Mouse (Mus musculus) lung, embryonic 15.5 days (tissue): ENCODE measurements around the gene Zfp950. TPM values are rescaled to one million over a fixed set of nuclear protein-coding genes. Genes with fewer than 3 reads are reported as not detected.
A peak's percentile ranks its signal among the peaks of the same experiment; 100 is the strongest.

Experiments
- ATAC-seq: fragments of 200-750 bp; cut with Nextera tagmentation; 2 replicates; pipeline ENCODE4 v1.8.0; 2017; ENCODE audit warnings: moderate number of reproducible peaks, borderline replicate concordance; ENCODE audit not compliant: low FRiP score, low TSS enrichment; ENCODE audit errors: extremely low read depth
- H3K27ac ChIP-seq: fragments of 300-500 bp; sonication (generic); 2 replicates; pipeline ENCODE4 v1.5.1; 2015; ENCODE audit warnings: moderate library complexity, mild to moderate bottlenecking, inconsistent platforms
- H3K27me3 ChIP-seq: fragments of 300-500 bp; sonication (generic); 2 replicates; pipeline ENCODE4 v1.6.1; 2015; ENCODE audit warnings: inconsistent platforms
- H3K36me3 ChIP-seq: fragments of 300-500 bp; sonication (generic); 2 replicates; pipeline ENCODE4 v1.6.1; 2015; ENCODE audit warnings: inconsistent platforms
- H3K4me1 ChIP-seq: fragments of 300-500 bp; sonication (generic); 2 replicates; pipeline ENCODE4 v1.6.1; 2015; ENCODE audit warnings: inconsistent platforms
- H3K4me2 ChIP-seq: fragments of 300-500 bp; sonication (generic); 2 replicates; pipeline ENCODE4 v1.6.1; 2015; ENCODE audit warnings: inconsistent platforms, mild to moderate bottlenecking, moderate library complexity
- H3K4me3 ChIP-seq: fragments of 300-500 bp; sonication (generic); 2 replicates; pipeline ENCODE4 v1.5.1; 2015; ENCODE audit warnings: mild to moderate bottlenecking, inconsistent platforms
- H3K9ac ChIP-seq: fragments of 300-500 bp; sonication (generic); 2 replicates; pipeline ENCODE4 v1.6.1; 2015; ENCODE audit warnings: inconsistent platforms
- H3K9me3 ChIP-seq: fragments of 300-500 bp; sonication (generic); 2 replicates; pipeline ENCODE4 v1.6.1; 2016; ENCODE audit warnings: inconsistent platforms
- WGBS: fragments of 180-500 bp; shearing (Covaris S2); methylation state at CpG from one replicate; pipeline ENCODE4 v1.1.7; 2015; 5-methylcytosine and 5-hydroxymethylcytosine counted together
- polyA plus RNA-seq: library from polyadenylated mRNA; unstranded; fragments of >200 nt; fragmentation: Nextera tagmentation; extraction: Ambion mirVana; gene quantifications from 2 replicates; pipeline ENCODE4 v1.2.1, GENCODE M21; 2015

The Zfp950 gene
- polyA plus RNA-seq, 1 experiment from 2014 or later = 35.5 TPM

- Histone ChIP-seq H3K4me1 (peaks cover 8% of the 10 kb centered on the region), H3K9me3 (no peaks in the 10 kb centered on the region), H3K9ac (no peak overlapping the region), H3K36me3 (no peaks in the 10 kb centered on the region), H3K4me2 (no peak overlapping the region), H3K4me3 (no peak overlapping the region), H3K27me3 (no peaks in the 10 kb centered on the region), H3K27ac (no peak overlapping the region)
- ATAC-seq = no peak
Observed at GRCm38 (mm10) chr19:61052786-61053185, 87.9 kb downstream of the Zfp950 start.

GRCm38 (mm10) chr19:61052008-61052407 is 88.6 kb downstream of the Zfp950 start:
- H3K4me2 ChIP-seq = no peak overlapping the region
- no peaks in the 10 kb centered on the region for H3K27me3 ChIP-seq
- H3K4me1 ChIP-seq = peaks cover 2% of the 10 kb centered on the region
- no peak for ATAC-seq
- no peaks in the 10 kb centered on the region for H3K36me3 ChIP-seq
- H3K9me3 ChIP-seq = no peaks in the 10 kb centered on the region
- H3K9ac ChIP-seq = no peak overlapping the region
- H3K4me3 ChIP-seq = no peak overlapping the region
- H3K27ac ChIP-seq = no peak overlapping the region

GRCm38 (mm10) chr19:61051151-61051550 is 89.5 kb downstream of the Zfp950 start:
- no peaks in the 10 kb centered on the region for H3K9me3 ChIP-seq
- H3K4me1 ChIP-seq = no peaks in the 10 kb centered on the region
- ATAC-seq = no peak
- H3K27ac ChIP-seq = no peak overlapping the region
- WGBS = 100% methylated on average over 1 of the region's 1 CpGs
- no peaks in the 10 kb centered on the region for H3K27me3 ChIP-seq
- no peak overlapping the region for H3K4me3 ChIP-seq
- H3K36me3 ChIP-seq = no peaks in the 10 kb centered on the region
- H3K4me2 ChIP-seq = no peak overlapping the region
- H3K9ac ChIP-seq = no peak overlapping the region

GRCm38 (mm10) chr19:61049413-61049812 is 91.2 kb downstream of the Zfp950 start:
- Histone ChIP-seq H3K27me3 (no peaks in the 10 kb centered on the region), H3K4me3 (no peak overlapping the region), H3K4me1 (no peaks in the 10 kb centered on the region), H3K9me3 (no peaks in the 10 kb centered on the region), H3K36me3 (no peaks in the 10 kb centered on the region), H3K9ac (no peak overlapping the region), H3K4me2 (no peak overlapping the region), H3K27ac (no peak overlapping the region)
- 54% methylated on average over 1 of the region's 1 CpGs for WGBS
- ATAC-seq = no peak

GRCm38 (mm10) chr19:61048646-61049045 is 92.0 kb downstream of the Zfp950 start:
- H3K4me1 ChIP-seq = no peaks in the 10 kb centered on the region
- no peak overlapping the region for H3K4me3 ChIP-seq
- H3K4me2 ChIP-seq = no peak overlapping the region
- H3K27me3 ChIP-seq = no peaks in the 10 kb centered on the region
- no peak for ATAC-seq
- no peak overlapping the region for H3K9ac ChIP-seq
- 73% methylated on average over 2 of the region's 2 CpGs for WGBS
- H3K36me3 ChIP-seq = no peaks in the 10 kb centered on the region
- H3K9me3 ChIP-seq = no peaks in the 10 kb centered on the region
- no peak overlapping the region for H3K27ac ChIP-seq

- peaks cover 4% of the 10 kb centered on the region; the same call in 1 of the 2 replicates for H3K36me3 ChIP-seq
- ATAC-seq = no peak
- H3K27ac ChIP-seq = no peak overlapping the region
- H3K4me1 ChIP-seq = no peaks in the 10 kb centered on the region
- no peak overlapping the region for H3K4me3 ChIP-seq
- H3K9me3 ChIP-seq = no peaks in the 10 kb centered on the region
- H3K9ac ChIP-seq = no peak overlapping the region
- H3K4me2 ChIP-seq = no peak overlapping the region
- H3K27me3 ChIP-seq = no peaks in the 10 kb centered on the region
Observed at GRCm38 (mm10) chr19:61039151-61039550, 101.5 kb downstream of the Zfp950 start.

- Histone ChIP-seq H3K27me3 (no peaks in the 10 kb centered on the region), H3K27ac (no peak overlapping the region), H3K9ac (no peak overlapping the region), H3K4me2 (no peak overlapping the region), H3K4me3 (no peak overlapping the region), H3K36me3 (no peaks in the 10 kb centered on the region), H3K4me1 (peaks cover 12% of the 10 kb centered on the region; the same call in 1 of the 2 replicates), H3K9me3 (no peaks in the 10 kb centered on the region)
- 72% methylated on average over 2 of the region's 2 CpGs for WGBS
- ATAC-seq = no peak
Observed at GRCm38 (mm10) chr19:61031570-61031969, 109.1 kb downstream of the Zfp950 start.

GRCm38 (mm10) chr19:61021939-61022566 is 118.6 kb downstream of the Zfp950 start:
- H3K4me2 ChIP-seq = no peak overlapping the region
- WGBS = 71% methylated on average over 3 of the region's 3 CpGs
- ATAC-seq = no peak
- H3K9me3 ChIP-seq = no peaks in the 10 kb centered on the region
- peaks cover 9% of the 10 kb centered on the region for H3K4me1 ChIP-seq
- no peak overlapping the region for H3K9ac ChIP-seq
- H3K4me3 ChIP-seq = no peak overlapping the region
- H3K27ac ChIP-seq = peak overlapping the region; percentile 29; the same call in 1 of the 2 replicates
- H3K27me3 ChIP-seq = no peaks in the 10 kb centered on the region
- no peaks in the 10 kb centered on the region for H3K36me3 ChIP-seq

- Histone ChIP-seq H3K36me3 (no peaks in the 10 kb centered on the region), H3K4me2 (no peak overlapping the region), H3K9ac (no peak overlapping the region), H3K9me3 (no peaks in the 10 kb centered on the region), H3K27me3 (no peaks in the 10 kb centered on the region), H3K4me1 (peaks cover 9% of the 10 kb centered on the region), H3K4me3 (no peak overlapping the region), H3K27ac (0 out of 2 replicates have a peak overlapping the region, but pooled peaks have one; percentile 3)
- 25% methylated on average over 2 of the region's 2 CpGs for WGBS
- ATAC-seq = no peak
Observed at GRCm38 (mm10) chr19:61021502-61021901, 119.1 kb downstream of the Zfp950 start.

GRCm38 (mm10) chr19:61017477-61018266 is 123.0 kb downstream of the Zfp950 start:
- Histone ChIP-seq H3K9ac (no peak overlapping the region), H3K27ac (no peak overlapping the region), H3K4me1 (peaks cover 9% of the 10 kb centered on the region), H3K27me3 (no peaks in the 10 kb centered on the region), H3K4me2 (no peak overlapping the region), H3K9me3 (no peaks in the 10 kb centered on the region), H3K36me3 (no peaks in the 10 kb centered on the region), H3K4me3 (no peak overlapping the region)
- 92% methylated on average over 1 of the region's 1 CpGs for WGBS
- no peak for ATAC-seq

- H3K9ac ChIP-seq = no peak overlapping the region
- H3K36me3 ChIP-seq = no peaks in the 10 kb centered on the region
- H3K27ac ChIP-seq = no peak overlapping the region
- no peaks in the 10 kb centered on the region for H3K4me1 ChIP-seq
- no peaks in the 10 kb centered on the region for H3K9me3 ChIP-seq
- H3K4me2 ChIP-seq = no peak overlapping the region
- no peak overlapping the region for H3K4me3 ChIP-seq
- H3K27me3 ChIP-seq = no peaks in the 10 kb centered on the region
- 88% methylated on average over 2 of the region's 2 CpGs for WGBS
- ATAC-seq = no peak
Observed at GRCm38 (mm10) chr19:61009266-61009665, 131.4 kb downstream of the Zfp950 start.
